Mouse (Mus musculus) forebrain, embryonic 10.5 days (tissue): Measurements from ENCODE around the gene Pign. TPM values are rescaled to one million over a fixed set of nuclear protein-coding genes. Genes with fewer than 3 reads are reported as not detected.

Experiments used
- DNase-seq: peaks from one replicate; pipeline ENCODE4 v3.0.0-alpha.2; 2017; ENCODE audit warnings: low spot score; ENCODE audit errors: extremely low spot score
- H3K27ac ChIP-seq: fragments of 300-500 bp; sonication (generic); 2 replicates; pipeline ENCODE4 v1.5.1; 2016; ENCODE audit warnings: mild to moderate bottlenecking
- H3K27me3 ChIP-seq: fragments of 300-500 bp; sonication (generic); 2 replicates; pipeline ENCODE4 v1.6.1; 2016; ENCODE audit warnings: mild to moderate bottlenecking; ENCODE audit not compliant: poor library complexity, severe bottlenecking
- H3K36me3 ChIP-seq: fragments of 300-500 bp; sonication (generic); replicated peaks from 2 replicates; pipeline ENCODE4 v1.6.1; 2016; ENCODE audit warnings: mild to moderate bottlenecking, moderate library complexity
- H3K4me1 ChIP-seq: fragments of 300-500 bp; sonication (generic); 2 replicates; pipeline ENCODE4 v1.6.1; 2016
- H3K4me3 ChIP-seq: fragments of 300-500 bp; sonication (generic); 2 replicates; pipeline ENCODE4 v1.5.1; 2016; ENCODE audit warnings: mild to moderate bottlenecking, moderate library complexity
- H3K9me3 ChIP-seq: fragments of 300-500 bp; sonication (generic); 2 replicates; pipeline ENCODE4 v1.6.1; 2016; ENCODE audit warnings: mild to moderate bottlenecking, moderate library complexity
- WGBS: fragments of 180-500 bp; shearing (Covaris S2); methylation state at CpG from one replicate; pipeline ENCODE4 v1.1.7; 2016; 5-methylcytosine and 5-hydroxymethylcytosine counted together
- microRNA-seq: library from miRNA; unstranded; fragments of <30 nt; microRNA quantifications from one replicate; pipeline ENCODE4, GENCODE M21; 2017
- polyA plus RNA-seq: library from polyadenylated mRNA; unstranded; fragments of >200 nt; fragmentation: Nextera tagmentation; extraction: Ambion mirVana; gene quantifications from 2 replicates; pipeline ENCODE4 v1.2.1, GENCODE M21; 2016

Gene Pign
- polyA plus RNA-seq, 1 experiment from 2014 or later, result 11.3 TPM

DNA sequence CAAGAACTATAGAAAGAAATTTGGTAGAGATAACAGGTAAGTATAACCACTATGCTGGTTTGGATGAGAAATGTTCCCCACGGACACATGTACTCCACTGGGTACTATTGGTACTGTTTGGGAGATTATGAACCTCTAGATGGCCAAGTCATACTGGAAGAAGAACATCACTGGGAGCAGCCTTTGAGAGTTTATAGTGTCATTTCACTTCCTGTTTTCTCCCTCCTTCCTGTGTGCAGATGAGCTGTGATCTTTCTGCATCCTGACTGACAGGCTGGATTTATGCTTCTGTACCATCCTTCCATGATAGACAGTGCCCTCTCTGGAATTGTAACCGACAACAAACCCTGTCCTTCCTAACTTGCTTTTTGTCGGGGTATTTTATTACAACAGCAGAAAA lies 110.3 kb downstream of the Pign start:
- no peak overlapping the region for H3K27ac ChIP-seq
- WGBS, result 94% methylated on average over 3 of the region's 3 CpGs
- no peak for DNase-seq
- no peaks in the 10 kb centered on the region for H3K9me3 ChIP-seq
- H3K4me3 ChIP-seq, result no peak overlapping the region
- no peaks in the 10 kb centered on the region for H3K27me3 ChIP-seq
- no peaks in the 10 kb centered on the region for H3K36me3 ChIP-seq
- no peaks in the 10 kb centered on the region for H3K4me1 ChIP-seq

DNA sequence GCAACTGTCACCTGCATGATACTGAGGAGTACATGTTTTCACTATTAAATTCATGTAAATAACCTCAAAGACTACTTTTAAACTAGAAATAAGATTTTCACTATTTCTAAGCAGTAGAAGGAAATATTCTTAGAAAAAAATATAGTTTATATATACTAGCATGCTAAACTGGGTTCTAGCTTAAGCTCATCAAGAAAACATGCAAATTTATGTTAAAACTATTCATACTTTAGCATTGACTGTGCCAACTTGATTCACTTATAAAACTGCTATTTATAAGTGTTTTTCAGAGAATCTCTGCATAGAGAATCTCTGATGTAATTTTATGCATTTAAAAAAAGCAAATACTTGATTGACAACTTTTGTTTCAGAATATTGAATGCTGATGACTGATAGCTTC lies 113.3 kb downstream of the Pign start:
- Histone ChIP-seq H3K27ac (no peak overlapping the region), H3K4me1 (no peaks in the 10 kb centered on the region), H3K9me3 (no peaks in the 10 kb centered on the region), H3K4me3 (no peak overlapping the region), H3K27me3 (no peaks in the 10 kb centered on the region), H3K36me3 (no peaks in the 10 kb centered on the region; the same call in 1 of the 2 replicates)
- no peak for DNase-seq

DNA sequence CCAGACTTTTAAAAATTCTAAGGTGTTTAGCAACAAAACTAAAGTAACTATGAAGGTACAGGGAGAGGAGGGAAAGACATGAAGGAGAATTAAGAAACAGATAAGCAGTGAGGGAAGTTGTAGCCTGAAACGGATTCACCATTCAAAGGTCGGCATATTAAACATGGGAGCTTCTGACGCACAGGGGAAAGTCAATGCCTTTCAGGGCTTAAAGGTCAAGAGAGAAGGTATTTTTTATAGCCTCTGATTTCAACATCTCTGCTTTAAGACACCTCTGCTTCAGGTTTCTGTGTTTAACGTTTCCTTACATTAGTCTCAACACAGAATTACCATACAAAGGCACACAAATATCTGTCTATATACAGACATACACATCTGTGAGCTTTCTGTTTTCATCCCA lies 113.8 kb downstream of the Pign start:
- H3K4me1 ChIP-seq, result no peaks in the 10 kb centered on the region
- no peaks in the 10 kb centered on the region; the same call in 1 of the 2 replicates for H3K36me3 ChIP-seq
- no peak for DNase-seq
- no peaks in the 10 kb centered on the region for H3K27me3 ChIP-seq
- no peaks in the 10 kb centered on the region for H3K9me3 ChIP-seq
- WGBS, result 90% methylated on average over 4 of the region's 4 CpGs
- H3K4me3 ChIP-seq, result no peak overlapping the region
- H3K27ac ChIP-seq, result no peak overlapping the region

DNA sequence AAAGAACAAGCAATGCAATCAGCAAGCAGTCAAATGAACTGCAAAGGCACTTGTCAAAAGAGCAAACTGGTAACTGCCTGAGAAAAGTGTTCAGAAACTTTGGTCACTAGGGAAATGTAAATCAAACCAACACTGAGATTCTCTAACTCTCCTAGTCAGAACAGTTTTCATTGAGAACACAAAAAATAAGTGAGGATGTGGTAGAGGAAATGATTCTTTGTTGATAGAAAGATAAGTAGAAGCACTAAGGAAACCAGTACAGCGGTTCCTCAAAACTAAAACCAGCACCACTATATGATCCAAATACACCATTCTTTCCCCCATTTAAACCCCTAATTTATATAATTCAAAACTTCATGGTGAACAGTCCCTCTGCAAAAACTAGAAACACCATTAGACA lies 120.4 kb downstream of the Pign start:
- H3K9me3 ChIP-seq, result peaks cover 12% of the 10 kb centered on the region
- H3K4me3 ChIP-seq, result no peak overlapping the region
- no peaks in the 10 kb centered on the region for H3K4me1 ChIP-seq
- DNase-seq, result no peak
- no peak overlapping the region for H3K27ac ChIP-seq
- whole genome bisulfite sequencing, result 92% methylated on average over 1 of the region's 1 CpGs
- H3K36me3 ChIP-seq, result peaks cover 41% of the 10 kb centered on the region
- H3K27me3 ChIP-seq, result no peaks in the 10 kb centered on the region

DNA sequence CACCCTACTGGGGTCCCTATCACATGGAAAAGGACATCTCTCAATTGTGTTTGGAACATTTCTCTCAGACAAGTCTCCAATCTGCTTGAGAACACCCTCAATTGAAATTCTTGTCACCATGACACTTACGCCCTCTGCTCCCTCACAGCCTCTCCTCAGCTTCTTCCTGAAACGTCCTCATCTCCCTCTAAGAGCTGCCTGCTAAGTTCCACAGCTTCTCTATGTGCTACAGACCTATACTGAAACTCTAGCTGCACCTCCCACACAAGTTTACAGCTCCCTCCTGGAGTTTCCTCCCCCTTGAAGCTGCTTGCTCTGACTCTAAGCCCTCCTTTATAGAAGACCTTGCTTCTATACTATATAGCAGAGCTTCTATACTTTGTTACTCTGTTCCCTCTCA lies 139.7 kb downstream of the Pign start:
- WGBS, result 51% methylated on average over 2 of the region's 2 CpGs
- no peak for DNase-seq
- no peaks in the 10 kb centered on the region for H3K4me1 ChIP-seq

DNA sequence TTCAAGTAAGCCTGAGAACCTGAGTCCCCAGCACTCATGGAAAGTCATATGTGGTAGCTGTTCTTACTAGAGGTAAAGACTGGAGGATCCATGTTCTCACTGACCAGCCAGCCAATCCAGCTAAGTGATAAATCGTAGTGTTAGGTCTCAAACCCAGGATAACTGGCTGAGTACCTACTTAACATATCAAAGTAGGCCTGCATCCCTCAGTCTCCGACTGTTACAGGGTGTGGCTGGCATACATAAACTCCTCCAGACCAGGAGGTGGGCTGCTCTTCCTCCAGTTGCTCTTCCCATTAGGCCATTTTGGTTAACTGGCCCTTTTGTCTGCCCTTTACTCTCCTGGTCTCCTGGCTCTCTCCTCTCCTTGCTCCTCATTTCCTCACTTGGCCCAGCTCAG lies 141.2 kb downstream of the Pign start:
- WGBS, result 76% methylated on average over 2 of the region's 2 CpGs
- no peaks in the 10 kb centered on the region for H3K9me3 ChIP-seq
- H3K36me3 ChIP-seq, result peaks cover 6% of the 10 kb centered on the region; the same call in 1 of the 2 replicates
- H3K27ac ChIP-seq, result no peak overlapping the region
- no peak overlapping the region for H3K4me3 ChIP-seq
- H3K4me1 ChIP-seq, result no peaks in the 10 kb centered on the region
- no peaks in the 10 kb centered on the region for H3K27me3 ChIP-seq
- DNase-seq, result no peak

More for the DNA sequence above, 139.7 kb downstream of the Pign start:
- Histone ChIP-seq H3K27me3 (no peaks in the 10 kb centered on the region), H3K36me3 (peaks cover 6% of the 10 kb centered on the region; the same call in 1 of the 2 replicates), H3K27ac (no peak overlapping the region), H3K4me3 (no peak overlapping the region), H3K9me3 (no peaks in the 10 kb centered on the region)

DNA sequence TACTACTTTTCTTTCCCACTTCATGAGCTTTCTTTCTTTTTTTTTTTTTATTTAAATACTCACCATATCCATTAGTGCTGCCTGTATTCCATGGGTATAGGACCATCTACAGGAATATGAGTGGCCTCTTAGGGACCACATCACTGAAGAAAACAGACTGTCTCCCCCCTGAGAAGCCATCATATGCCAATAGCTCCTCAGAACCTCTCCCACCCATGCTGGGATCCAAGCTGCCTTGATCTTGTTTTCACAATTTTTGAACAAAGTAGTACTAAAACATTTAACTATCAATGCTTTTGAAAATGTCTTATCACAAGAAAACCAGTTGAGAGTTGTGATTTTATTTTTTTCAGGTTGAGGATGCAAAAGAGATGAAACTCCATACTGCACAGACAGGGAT lies 145.4 kb downstream of the Pign start:
- DNase-seq, result no peak
- peaks cover 6% of the 10 kb centered on the region; the same call in 1 of the 2 replicates for H3K36me3 ChIP-seq

DNA sequence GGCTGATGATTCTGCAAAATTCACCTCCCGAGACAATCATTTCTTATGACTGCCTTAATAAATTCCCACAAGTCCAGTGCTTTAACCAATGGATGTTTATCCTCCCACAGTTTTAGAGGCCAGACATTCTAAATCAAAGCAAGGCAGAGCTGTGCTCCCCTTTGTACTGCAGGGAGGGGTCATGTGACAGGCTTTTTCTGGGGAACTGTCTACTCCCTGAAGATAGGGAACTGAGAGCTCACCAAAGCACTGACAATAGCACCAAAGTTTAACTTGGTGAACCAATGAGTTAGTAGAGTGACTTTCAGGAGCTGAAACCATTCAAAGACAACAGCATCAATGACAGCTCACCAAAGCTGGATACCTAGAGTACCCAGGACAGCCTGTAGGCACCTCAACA lies 156.4 kb downstream of the Pign start:
- no peaks in the 10 kb centered on the region for H3K9me3 ChIP-seq
- no peaks in the 10 kb centered on the region for H3K36me3 ChIP-seq
- no peak for DNase-seq
- H3K4me3 ChIP-seq, result no peak overlapping the region
- no peaks in the 10 kb centered on the region for H3K4me1 ChIP-seq
- 93% methylated on average over 1 of the region's 1 CpGs for WGBS
- no peak overlapping the region for H3K27ac ChIP-seq
- no peaks in the 10 kb centered on the region for H3K27me3 ChIP-seq

More for the DNA sequence above, 145.4 kb downstream of the Pign start:
- H3K4me1 ChIP-seq, result no peaks in the 10 kb centered on the region
- H3K27me3 ChIP-seq, result no peaks in the 10 kb centered on the region
- H3K27ac ChIP-seq, result no peak overlapping the region
- H3K9me3 ChIP-seq, result no peaks in the 10 kb centered on the region
- no peak overlapping the region for H3K4me3 ChIP-seq

DNA sequence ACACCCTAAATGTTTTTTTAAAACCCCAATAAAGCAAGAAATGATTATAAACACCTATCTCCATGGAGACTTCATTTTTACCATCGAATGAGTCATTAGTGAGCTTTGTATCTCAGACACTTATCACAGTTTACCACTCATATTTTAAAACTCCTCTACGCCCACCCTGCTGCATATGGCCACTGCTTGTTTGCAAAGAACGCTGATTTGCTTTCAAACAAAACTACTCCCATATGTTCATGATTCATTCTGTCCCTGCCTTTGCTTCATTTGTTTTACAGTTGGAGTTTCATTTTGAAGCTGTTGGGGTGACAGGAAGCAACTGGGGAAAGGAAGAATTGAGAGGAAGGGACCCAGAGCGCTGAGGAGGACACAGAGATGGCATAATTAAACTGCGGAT lies 170.9 kb downstream of the Pign start:
- no peak for DNase-seq
- Histone ChIP-seq H3K36me3 (no peaks in the 10 kb centered on the region), H3K9me3 (no peaks in the 10 kb centered on the region), H3K27me3 (no peaks in the 10 kb centered on the region), H3K4me1 (no peaks in the 10 kb centered on the region), H3K27ac (no peak overlapping the region), H3K4me3 (no peak overlapping the region)
- 89% methylated on average over 5 of the region's 5 CpGs for WGBS

DNA sequence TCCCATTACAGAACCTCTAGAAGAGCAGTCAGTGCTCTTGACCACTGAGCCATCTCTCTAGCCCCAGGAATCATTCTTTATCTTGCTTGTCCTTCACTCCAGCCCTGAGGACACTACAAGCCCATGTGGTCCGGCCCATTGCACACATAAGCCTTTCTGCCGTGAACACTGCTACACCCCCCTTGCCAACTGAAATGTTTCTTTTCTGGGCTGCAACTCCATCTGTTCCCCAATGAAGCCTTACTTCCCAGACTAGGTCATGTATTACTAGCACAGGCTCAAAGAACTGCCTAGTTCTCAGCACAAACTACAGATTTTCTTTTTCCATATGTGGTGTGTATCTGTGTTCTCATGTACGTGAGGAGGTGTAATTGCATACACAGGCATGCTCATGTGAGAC lies 174.0 kb downstream of the Pign start:
- 89% methylated on average over 3 of the region's 3 CpGs for WGBS
- no peaks in the 10 kb centered on the region for H3K9me3 ChIP-seq
- H3K4me3 ChIP-seq, result no peak overlapping the region

DNA sequence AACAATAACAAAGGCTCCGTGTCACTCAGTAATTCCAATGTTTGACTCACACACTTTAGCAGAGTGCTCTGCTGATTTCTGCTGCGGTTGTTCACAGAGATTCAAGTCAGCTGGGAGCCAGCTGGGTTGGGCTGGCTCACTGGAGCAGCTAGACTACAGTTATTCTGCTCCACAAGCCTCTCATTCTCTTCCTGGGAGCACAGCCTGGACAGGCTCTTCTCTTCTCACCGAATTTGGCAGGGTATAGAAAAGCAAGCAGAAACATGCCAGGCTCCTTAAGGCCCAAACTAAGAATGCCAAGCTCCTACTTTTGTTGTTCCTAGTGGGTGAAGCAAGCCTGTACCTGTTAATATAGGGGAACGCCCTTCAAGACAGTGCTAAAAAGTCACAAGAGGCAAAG lies 176.4 kb downstream of the Pign start:
- 66% methylated on average over 4 of the region's 4 CpGs for WGBS

More for the DNA sequence above, 174.0 kb downstream of the Pign start:
- no peak for DNase-seq
- H3K27me3 ChIP-seq, result no peaks in the 10 kb centered on the region
- no peaks in the 10 kb centered on the region for H3K4me1 ChIP-seq
- H3K36me3 ChIP-seq, result no peaks in the 10 kb centered on the region
- no peak overlapping the region for H3K27ac ChIP-seq

More for the DNA sequence above, 176.4 kb downstream of the Pign start:
- Histone ChIP-seq H3K4me3 (no peak overlapping the region), H3K36me3 (no peaks in the 10 kb centered on the region), H3K4me1 (no peaks in the 10 kb centered on the region), H3K27ac (no peak overlapping the region), H3K27me3 (no peaks in the 10 kb centered on the region), H3K9me3 (no peaks in the 10 kb centered on the region)
- DNase-seq, result no peak

Small RNA genes lying within 50 kb of the gene (microRNA-seq; reads per million reads assigned to microRNA genes)
- gene Gm22426, result not detected

Other genes with a start within 250 kb of the Pign start
- 22.0 and 22.3 TPM in 2 replicates for gene Relch, start 184 bp upstream of the Pign start, polyA plus RNA-seq
- 0.21 and 0.30 TPM in 2 replicates for gene Tnfrsf11a, start 117.0 kb upstream of the Pign start, polyA plus RNA-seq